Mouse (Mus musculus) layer of hippocampus, adult 18-20 months (tissue): ENCODE data around the gene Foxd1. TPM values are rescaled to one million over a fixed set of nuclear protein-coding genes. Genes with fewer than 3 reads are reported as not detected.

Source experiments
- DNase-seq, 2 experiments: peaks; one replicate each; pipeline ENCODE4 v3.0.0; 2022; ENCODE audit warnings: low spot score in 2 of 2
- total RNA-seq, 2 experiments: library from RNA; stranded (reverse); gene quantifications; 2 replicates each; pipeline ENCODE4 v1.2.3; 2021

The Foxd1 gene
- total RNA-seq, 2 experiments from 2014 or later, result 0.68 to 1.1 TPM

- DNase-seq, result no peak
Observed at GRCm38 (mm10) chr13:98383911-98384498, 30.0 kb downstream of the Foxd1 start.

GRCm38 (mm10) chr13:98385877-98386276, 31.8 kb downstream of the Foxd1 start:
- no peak for DNase-seq

- DNase-seq, result no peak
Observed at GRCm38 (mm10) chr13:98389092-98389491, 35.0 kb downstream of the Foxd1 start.

- no peak for DNase-seq
Observed at GRCm38 (mm10) chr13:98390363-98390762, 36.3 kb downstream of the Foxd1 start.

GRCm38 (mm10) chr13:98390771-98391634, 37.0 kb downstream of the Foxd1 start:
- peak in 1 of 2 experiments; percentile 18 for DNase-seq

GRCm38 (mm10) chr13:98391635-98391990, 37.6 kb downstream of the Foxd1 start:
- no peak for DNase-seq

GRCm38 (mm10) chr13:98392031-98392430, 38.0 kb downstream of the Foxd1 start:
- DNase-seq, result no peak

- DNase-seq, result peak; percentile 13 to 69
Observed at GRCm38 (mm10) chr13:98393356-98394070, 39.5 kb downstream of the Foxd1 start.

Other genes with a start within 250 kb of the Foxd1 start
- 100 to 1,000 TPM in 1 of 2 experiments, 10 to 100 TPM in 1; 94.9 to 103 TPM for gene Arhgef28, start 147.8 kb upstream of the Foxd1 start, total RNA-seq
- 10 to 100 TPM; 22.3 to 23.2 TPM for gene Utp15, start 91.2 kb upstream of the Foxd1 start, total RNA-seq
- 10 to 100 TPM; 49.1 to 50.0 TPM for gene Ankra2, start 91.2 kb upstream of the Foxd1 start, total RNA-seq
- gene Gm21976, start 74.4 kb upstream of the Foxd1 start, total RNA-seq, result not detected
- 100 to 1,000 TPM; 198 to 207 TPM for gene Btf3, start 37.2 kb upstream of the Foxd1 start, total RNA-seq
- gene Gm10320, start 137.8 kb downstream of the Foxd1 start, total RNA-seq, result not detected